ENCODE assay signal across 23 mouse cellular contexts in the genomic region with DNA sequence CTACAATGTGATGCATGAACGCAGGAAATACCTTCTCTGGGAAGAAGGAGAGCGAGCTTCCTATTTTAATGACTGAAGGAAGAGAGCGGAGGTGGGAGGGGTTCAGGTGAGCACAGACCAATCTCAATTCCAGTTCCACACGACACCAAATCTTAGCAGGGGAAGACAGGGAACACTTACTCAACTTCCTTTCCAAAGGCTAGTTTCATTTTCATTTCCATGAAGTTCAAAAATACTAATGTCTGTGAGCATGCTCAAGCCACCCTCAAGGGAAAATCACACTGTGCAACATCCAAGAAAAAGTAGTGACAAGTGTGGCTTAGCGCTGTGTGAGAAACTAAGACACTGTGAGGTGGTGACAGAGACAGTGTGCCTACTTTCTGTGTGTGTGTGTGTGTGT. TPM values are rescaled to one million over a fixed set of nuclear protein-coding genes. Genes with fewer than 3 reads are reported as not detected.
DNase-seq lines count a peak whose midpoint lies in the region; ATAC-seq and TF ChIP-seq lines count a peak whose summit lies in the region.
"Had no signal": no experiment of that assay in that cellular context is flagged by ENCODE, and none has a peak within 500 bp of the region (broad histone marks: within the 10 kb centered on the region; RNA-seq: fewer than 3 reads in every experiment).

No protein-coding gene starts in this region.

- WGBS in kidney, adult 2 months = 69% methylated on average over 5 of the region's 5 CpGs
- WGBS in intestine, embryonic 15.5 days = 79% methylated on average over 5 of the region's 5 CpGs
- WGBS in thymus, adult 2 months = 60% methylated on average over 5 of the region's 5 CpGs

- no peaks in the 10 kb centered on the region for H3K9me3 ChIP-seq in intestine, embryonic 15.5 days
- H3K9me3 ChIP-seq: forebrain, embryonic 12.5 days; heart, embryonic 12.5 days; hindbrain, embryonic 15.5 days; midbrain, embryonic 10.5 days; stomach, embryonic 15.5 days had no signal

- TF ChIP-seq CTCF in kidney, adult 2 months (conservative IDR thresholded peaks at IDR 0.05; ENCODE audit: insufficient read depth, insufficient read length, low read depth, low read length) = no peak
- TF ChIP-seq CTCF in thymus, adult 2 months (IDR thresholded peaks at IDR 0.05; ENCODE audit: borderline replicate concordance, control insufficient read depth, extremely low read depth, insufficient read depth, low read length, poor library complexity) = no peak

- no peaks in the 10 kb centered on the region for H3K27me3 ChIP-seq in kidney, adult 2 months (replicated peaks; ENCODE audit: control insufficient read depth, insufficient read depth, low read length)
- H3K27me3 ChIP-seq in intestine, embryonic 15.5 days (replicated peaks) = no peaks in the 10 kb centered on the region
- H3K27me3 ChIP-seq in thymus, adult 2 months (ENCODE audit: control insufficient read depth, insufficient read depth, low read length) = no peaks in the 10 kb centered on the region
- H3K27me3 ChIP-seq: forebrain, embryonic 12.5 days; heart, embryonic 12.5 days; hindbrain, embryonic 15.5 days; Patski; stomach, embryonic 15.5 days had no signal

- no peak overlapping the region for H3K4me3 ChIP-seq in kidney, adult 2 months (ENCODE audit: insufficient read depth, low read depth, low read length)
- H3K4me3 ChIP-seq in brown adipose tissue, adult 24 weeks (ENCODE audit: insufficient read depth, low read depth, low read length) = peak overlapping the region; percentile 15; the same call in 1 of the 2 replicates
- H3K4me3 ChIP-seq in intestine, embryonic 15.5 days (replicated peaks) = no peak overlapping the region
- no peak overlapping the region for H3K4me3 ChIP-seq in thymus, adult 2 months (ENCODE audit: control insufficient read depth, insufficient read depth, low read length)
- H3K4me3 ChIP-seq: forebrain, embryonic 12.5 days; heart, embryonic 12.5 days; hindbrain, embryonic 15.5 days; midbrain, embryonic 10.5 days; stomach, embryonic 15.5 days had no signal

- no peak overlapping the region for H3K4me2 ChIP-seq in intestine, embryonic 15.5 days (replicated peaks)
- H3K4me2 ChIP-seq: forebrain, embryonic 12.5 days; heart, embryonic 12.5 days; hindbrain, embryonic 15.5 days; stomach, embryonic 15.5 days had no signal

- TF ChIP-seq POLR2A in kidney, adult 2 months (IDR thresholded peaks at IDR 0.05; ENCODE audit: low read depth, low read length) = no peak
- TF ChIP-seq POLR2A in thymus, adult 2 months (IDR thresholded peaks at IDR 0.05; ENCODE audit: control insufficient read depth, extremely low read depth, insufficient read depth, low read length, poor library complexity) = no peak

- DNase-seq in kidney, adult 2 months = no peak
- no peak for DNase-seq in kidney, postnatal 25 days
- DNase-seq in thymus, adult 2 months = no peak
- DNase-seq: adrenal gland, postnatal 10 days; cerebellum, adult 11-12 months; cerebellum, postnatal 25 days; heart, postnatal 14 days; kidney, adult 18-20 months; kidney, postnatal 10 days; lung, postnatal 10 days; right cerebral cortex, postnatal 25 days; thymus, adult 18-20 months had no signal

- ATAC-seq in CD4-positive, CD25-positive, alpha-beta regulatory T cell, adult 4 months = peak; percentile 20
- ATAC-seq in megakaryocyte progenitor cell, adult 5-6 weeks (replicated peaks; ENCODE audit: poor library complexity) = peak; percentile 63
- no peak for ATAC-seq in intestine, embryonic 15.5 days
- ATAC-seq: Patski had no signal

- H3K27ac ChIP-seq in kidney, adult 2 months (ENCODE audit: insufficient read depth, low read depth, low read length) = peak overlapping the region; percentile 44; the same call in 1 of the 2 replicates
- H3K27ac ChIP-seq in brown adipose tissue, adult 24 weeks (replicated peaks; ENCODE audit: low read depth, low read length) = peak overlapping the region; percentile 22
- H3K27ac ChIP-seq in intestine, embryonic 15.5 days = no peak overlapping the region
- H3K27ac ChIP-seq in thymus, adult 2 months (ENCODE audit: control insufficient read depth, insufficient read depth, low read length) = no peak overlapping the region
- H3K27ac ChIP-seq: forebrain, embryonic 12.5 days; hindbrain, embryonic 15.5 days; liver, embryonic 14.5 days; midbrain, embryonic 10.5 days; stomach, embryonic 15.5 days had no signal

- no peak overlapping the region for H3K9ac ChIP-seq in intestine, embryonic 15.5 days
- H3K9ac ChIP-seq: forebrain, embryonic 12.5 days; heart, embryonic 12.5 days; hindbrain, embryonic 15.5 days; liver, embryonic 14.5 days; stomach, embryonic 15.5 days had no signal

- no peaks in the 10 kb centered on the region for H3K36me3 ChIP-seq in kidney, adult 2 months (ENCODE audit: control insufficient read depth, insufficient read depth, low read length)
- H3K36me3 ChIP-seq in intestine, embryonic 15.5 days = peaks cover 11% of the 10 kb centered on the region
- H3K36me3 ChIP-seq in thymus, adult 2 months (ENCODE audit: control insufficient read depth, insufficient read depth, low read length) = peaks cover 10% of the 10 kb centered on the region
- H3K36me3 ChIP-seq: stomach, embryonic 15.5 days had no signal

- H3K4me1 ChIP-seq in kidney, adult 2 months (ENCODE audit: control insufficient read depth, insufficient read depth, low read length) = peaks cover 34% of the 10 kb centered on the region
- peaks cover 24% of the 10 kb centered on the region for H3K4me1 ChIP-seq in brown adipose tissue, adult 24 weeks (ENCODE audit: control insufficient read depth, insufficient read depth, insufficient read length, low read length)
- no peaks in the 10 kb centered on the region for H3K4me1 ChIP-seq in intestine, embryonic 15.5 days (replicated peaks)
- peaks cover 11% of the 10 kb centered on the region for H3K4me1 ChIP-seq in thymus, adult 2 months (replicated peaks; ENCODE audit: control insufficient read depth, insufficient read depth, low read length)
- H3K4me1 ChIP-seq: forebrain, embryonic 12.5 days; midbrain, embryonic 10.5 days; stomach, embryonic 15.5 days had no signal

RNA-seq across cellular contexts. Expression of a gene that starts 30.4 kb away (rescaled TPM):
- 162 and 189 TPM in 2 replicates for polyA plus RNA-seq in kidney, adult 2 months (2012; rRNA removed)
- polyA plus RNA-seq in CD4-positive, CD25-positive, alpha-beta regulatory T cell, adult 4 months (2017; shearing (Covaris generic)) = 10 to 100 TPM; 14.6 to 14.9 TPM
- 62.2 and 89.1 TPM in 2 replicates for polyA plus RNA-seq in brown adipose tissue, adult 24 weeks (2012; ENCODE audit: insufficient read depth, insufficient read length, missing spikeins)
- 27.6 and 32.4 TPM in 2 replicates for total RNA-seq in megakaryocyte progenitor cell, adult 5-6 weeks (2015)
- total RNA-seq in megakaryocyte progenitor cell, adult 5-6 weeks (2017) = 46.4 and 57.5 TPM in 2 replicates
- 19.0 and 22.1 TPM in 2 replicates for polyA plus RNA-seq in intestine, embryonic 15.5 days (2015; fragmentation: Nextera tagmentation; extraction: Ambion mirVana)
- polyA plus RNA-seq in thymus, adult 2 months (2012; rRNA removed) = 97.5 and 104 TPM in 2 replicates

RNA-seq across cellular contexts. Expression of a gene that starts 47.9 kb away (rescaled TPM):
- 55.8 and 61.2 TPM in 2 replicates for polyA plus RNA-seq in kidney, adult 2 months (2012; rRNA removed)
- polyA plus RNA-seq in CD4-positive, CD25-positive, alpha-beta regulatory T cell, adult 4 months (2017; shearing (Covaris generic)) = 10 to 100 TPM; 84.0 to 86.8 TPM
- 50.9 and 79.9 TPM in 2 replicates for polyA plus RNA-seq in brown adipose tissue, adult 24 weeks (2012; ENCODE audit: insufficient read depth, insufficient read length, missing spikeins)
- 147 and 154 TPM in 2 replicates for total RNA-seq in megakaryocyte progenitor cell, adult 5-6 weeks (2015)
- total RNA-seq in megakaryocyte progenitor cell, adult 5-6 weeks (2017) = 128 and 132 TPM in 2 replicates
- polyA plus RNA-seq in intestine, embryonic 15.5 days (2015; fragmentation: Nextera tagmentation; extraction: Ambion mirVana) = 250 and 266 TPM in 2 replicates
- 192 and 207 TPM in 2 replicates for polyA plus RNA-seq in thymus, adult 2 months (2012; rRNA removed)

Comparison
In these comparisons a context has a peak if more than half of its experiments do, and no peak if none do; other contexts are left out.
1. H3K27ac ChIP-seq: peak in kidney, adult 2 months (single experiment) and brown adipose tissue, adult 24 weeks (single experiment); none in intestine, embryonic 15.5 days (single experiment) and thymus, adult 2 months (single experiment).